Mouse (Mus musculus): ENCODE data around the gene Uap1l1.

- TF ChIP-seq CTCF (IDR thresholded peaks at IDR 0.05; ENCODE audit: low read depth, low read length) (no peak), GATA2 (IDR thresholded peaks at IDR 0.05; ENCODE audit: borderline replicate concordance, low read depth, low read length) (no peak), GATA1 (IDR thresholded peaks at IDR 0.05; ENCODE audit: borderline replicate concordance, low read length) (no peak)
Observed at GRCm38 (mm10) chr2:25310180-25310579, 55.3 kb downstream of the Uap1l1 start.

Measured in G1E (cell line).